Mouse (Mus musculus) midbrain, postnatal 0 days (tissue): ENCODE results near the gene Gle1. TPM values are rescaled to one million over a fixed set of nuclear protein-coding genes. Genes with fewer than 3 reads are reported as not detected.
A peak's percentile ranks its signal among the peaks of the same experiment; 100 is the strongest.
"Not testable (repeated sequence)": the region's sequence is repeated elsewhere in the genome, so short reads cannot be mapped to it uniquely, and the experiment has no call there.

Experiments
- ATAC-seq: fragments of 200-750 bp; cut with Nextera tagmentation; 2 replicates; pipeline ENCODE4 v1.8.0; 2017; ENCODE audit warnings: moderate number of reproducible peaks, mild to moderate bottlenecking, moderate TSS enrichment, moderate library complexity; ENCODE audit not compliant: low FRiP score
- DNase-seq: peaks from one replicate; pipeline ENCODE4 v3.0.0-alpha.2; 2015; ENCODE audit warnings: low spot score
- H3K27ac ChIP-seq: fragments of 300-500 bp; sonication (generic); 2 replicates; pipeline ENCODE4 v1.5.1; 2014; ENCODE audit warnings: low read depth, mild to moderate bottlenecking, low read length, mixed read lengths
- H3K27me3 ChIP-seq: fragments of 300-500 bp; sonication (generic); 2 replicates; pipeline ENCODE4 v1.6.1; 2014; ENCODE audit warnings: low read length, control low read depth, mixed read lengths; ENCODE audit not compliant: insufficient read depth
- H3K36me3 ChIP-seq: fragments of 300-500 bp; sonication (generic); 2 replicates; pipeline ENCODE4 v1.6.1; 2014; ENCODE audit warnings: low read length, control low read depth, mixed read lengths; ENCODE audit not compliant: insufficient read depth
- H3K4me1 ChIP-seq: fragments of 300-500 bp; sonication (generic); 2 replicates; pipeline ENCODE4 v1.6.1; 2014; ENCODE audit warnings: mild to moderate bottlenecking, control low read depth, antibody characterized with exemption, low read length, mixed read lengths; ENCODE audit not compliant: insufficient read depth
- H3K4me2 ChIP-seq: fragments of 300-500 bp; sonication (generic); 2 replicates; pipeline ENCODE4 v1.6.1; 2014; ENCODE audit warnings: low read depth, mild to moderate bottlenecking, low read length, mixed read lengths; ENCODE audit not compliant: poor library complexity, severe bottlenecking
- H3K4me3 ChIP-seq: fragments of 300-500 bp; sonication (generic); 2 replicates; pipeline ENCODE4 v1.5.1; 2014; ENCODE audit warnings: low read depth, mild to moderate bottlenecking, low read length, moderate library complexity
- H3K9ac ChIP-seq: fragments of 300-500 bp; sonication (generic); replicated peaks from 2 replicates; pipeline ENCODE4 v1.6.1; 2014; ENCODE audit warnings: mild to moderate bottlenecking, low read length, moderate library complexity, mixed read lengths; ENCODE audit not compliant: poor library complexity, severe bottlenecking
- H3K9me3 ChIP-seq: fragments of 300-500 bp; sonication (generic); 2 replicates; pipeline ENCODE4 v1.6.1; 2016; ENCODE audit warnings: low read length, control low read depth
- CTCF ChIP-seq: IDR thresholded peaks from 2 replicates; pipeline ENCODE4 v1.5.1; 2016; ENCODE audit warnings: antibody characterized with exemption, mild to moderate bottlenecking
- WGBS: fragments of 180-500 bp; shearing (Covaris S2); extraction: QIAGEN DNeasy Blood & Tissue Kit; methylation state at CpG from one replicate; pipeline ENCODE4 v1.1.7; 2014; 5-methylcytosine and 5-hydroxymethylcytosine counted together
- polyA plus RNA-seq: library from polyadenylated mRNA; unstranded; fragments of >200 nt; fragmentation: Nextera tagmentation; extraction: Ambion mirVana; gene quantifications from 2 replicates; pipeline ENCODE4 v1.2.1, GENCODE M21; 2015
- total RNA-seq: library from RNA; depleted of rRNA; stranded (reverse); fragments of >200 nt; gene quantifications from 2 replicates; pipeline ENCODE4 v1.2.3, GENCODE M21; 2014; rRNA removed

The Gle1 gene
- total RNA-seq (37.7 and 45.5 TPM in 2 replicates), polyA plus RNA-seq (55.0 and 56.0 TPM in 2 replicates)

DNA sequence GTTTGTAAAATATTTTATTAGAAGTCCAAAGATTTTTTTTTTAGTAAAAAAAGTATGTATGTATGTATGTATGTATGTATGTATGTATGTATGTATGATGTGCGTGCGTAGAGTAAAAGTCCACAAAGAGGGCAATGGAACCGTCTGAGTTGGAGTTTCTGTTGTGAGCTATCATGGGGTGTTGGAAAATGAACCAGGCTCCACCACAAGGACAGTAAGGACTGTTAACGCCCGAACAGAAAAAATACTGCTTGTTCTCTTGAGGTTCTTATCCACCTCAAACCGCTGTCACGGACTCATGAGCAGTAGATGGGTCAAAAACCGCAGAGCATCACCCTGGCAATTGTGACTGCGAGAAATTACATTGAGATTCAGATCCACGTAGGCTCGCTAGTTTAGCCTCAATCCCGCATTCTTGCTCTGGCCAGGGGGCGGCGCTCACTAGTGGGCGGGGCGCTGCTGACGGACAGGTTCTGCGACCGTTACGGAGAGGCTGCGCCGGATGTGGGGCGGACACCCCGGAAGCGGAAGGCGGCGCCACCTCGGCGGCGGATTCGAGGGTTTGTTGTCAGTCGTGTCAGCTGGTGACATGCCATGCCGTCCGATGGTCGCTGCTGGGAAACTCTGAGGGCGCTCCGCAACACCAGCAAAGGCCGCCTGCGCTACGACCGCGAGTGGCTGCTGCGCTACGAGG lies at the start of gene Gle1:
TSS of gene Gle1 (plus strand) at position 521 of the 694 bp plus-strand sequence.
- H3K9me3 ChIP-seq: no peaks in the 10 kb centered on the region
- ATAC-seq: peak; percentile 96
- no peaks in the 10 kb centered on the region for H3K4me1 ChIP-seq
- H3K27ac ChIP-seq: peak within 1 kb of the TSS; percentile 85
- H3K27me3 ChIP-seq: no peaks in the 10 kb centered on the region
- peak; percentile 83 for TF ChIP-seq CTCF
- peak within 1 kb of the TSS; percentile 86 for H3K4me3 ChIP-seq
- H3K4me2 ChIP-seq: peak within 1 kb of the TSS; percentile 63
- peak within 1 kb of the TSS; percentile 52 for H3K9ac ChIP-seq
- DNase-seq: peak; percentile 96
- peaks cover 27% of the 10 kb centered on the region for H3K36me3 ChIP-seq
- WGBS: 3% methylated on average over 42 of the region's 44 CpGs

GRCm38 (mm10) chr2:29886659-29887292 lies 48.5 kb upstream of the Gle1 start:
- not testable (repeated sequence) for H3K36me3 ChIP-seq, H3K4me1 ChIP-seq, H3K27ac ChIP-seq, DNase-seq, H3K4me3 ChIP-seq, H3K9ac ChIP-seq, H3K9me3 ChIP-seq, H3K4me2 ChIP-seq, H3K27me3 ChIP-seq, ATAC-seq
- WGBS: 83% methylated on average over 9 of the region's 9 CpGs

- peak; percentile 99 for DNase-seq
- 1% methylated on average over 54 of the region's 70 CpGs for WGBS
- H3K4me3 ChIP-seq: peak within 1 kb of the TSS; percentile 99
- H3K4me2 ChIP-seq: peak within 1 kb of the TSS; percentile 84
- peak within 1 kb of the TSS; percentile 91 for H3K27ac ChIP-seq
- H3K36me3 ChIP-seq: peaks cover 19% of the 10 kb centered on the region
- no peak; the same call in 1 of the 2 replicates for TF ChIP-seq CTCF
- H3K9ac ChIP-seq: peak within 1 kb of the TSS; percentile 98
- peaks cover 5% of the 10 kb centered on the region; the same call in 1 of the 2 replicates for H3K4me1 ChIP-seq
- no peaks in the 10 kb centered on the region for H3K9me3 ChIP-seq
- ATAC-seq: peak; percentile 92
- H3K27me3 ChIP-seq: no peaks in the 10 kb centered on the region
Measured at GRCm38 (mm10) chr2:29889066-29889944, 45.9 kb upstream of the Gle1 start, which contains the start of gene Odf2. Odf2 (plus strand) TSS chr2:29889221.

DNA sequence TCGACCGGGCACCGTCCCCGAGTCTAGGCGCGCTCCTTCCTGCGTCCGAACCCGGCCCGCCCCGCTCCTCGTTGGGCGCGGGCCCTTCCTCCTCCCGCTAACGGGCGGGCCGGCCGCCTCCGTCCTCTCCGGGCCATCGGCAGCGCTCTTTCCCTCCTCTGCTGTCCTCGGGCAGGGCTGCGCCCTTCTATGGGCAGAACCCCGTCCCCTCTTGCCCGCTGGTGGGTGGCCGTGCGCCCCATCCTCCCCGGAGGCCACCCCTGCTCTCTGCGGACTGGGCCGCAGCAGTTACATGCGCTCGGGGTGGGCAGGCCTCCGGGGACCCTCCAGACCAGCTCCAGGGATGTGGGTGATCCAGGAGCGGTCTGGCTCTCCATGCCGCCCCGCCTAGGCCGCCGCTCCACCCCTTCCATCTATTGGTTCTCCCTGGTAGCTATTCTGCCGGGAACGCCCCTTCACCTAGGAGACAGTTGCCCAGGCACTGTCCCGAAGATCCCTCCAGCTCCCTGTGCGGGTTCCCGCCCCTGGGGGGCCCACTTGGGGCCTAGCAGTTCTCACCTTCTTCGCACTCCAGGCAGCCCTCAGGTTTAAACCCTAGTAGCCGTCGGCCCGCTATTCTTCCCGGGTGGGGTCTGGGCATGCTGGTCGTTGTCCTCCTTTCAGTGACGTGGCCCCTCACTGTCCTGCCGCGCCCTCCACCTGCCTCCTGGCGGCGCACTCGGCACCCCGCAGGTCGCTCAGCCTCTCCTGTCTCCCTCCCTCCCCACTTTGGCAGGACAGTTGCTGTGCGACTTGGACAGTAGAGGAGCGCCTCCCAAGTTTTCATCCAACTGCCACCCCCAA lies 45.0 kb upstream of the Gle1 start:
- Histone ChIP-seq H3K27ac (peak overlapping the region; percentile 91), H3K27me3 (no peaks in the 10 kb centered on the region), H3K9me3 (no peaks in the 10 kb centered on the region), H3K4me2 (peak overlapping the region; percentile 84), H3K4me3 (peak overlapping the region; percentile 99), H3K9ac (peak overlapping the region; percentile 98), H3K36me3 (peaks cover 25% of the 10 kb centered on the region), H3K4me1 (peaks cover 5% of the 10 kb centered on the region; the same call in 1 of the 2 replicates)
- peak; percentile 84 for ATAC-seq
- TF ChIP-seq CTCF: peak; percentile 62
- DNase-seq: peak; percentile 86
- WGBS: under 1% methylated on average over 59 of the region's 61 CpGs

DNA sequence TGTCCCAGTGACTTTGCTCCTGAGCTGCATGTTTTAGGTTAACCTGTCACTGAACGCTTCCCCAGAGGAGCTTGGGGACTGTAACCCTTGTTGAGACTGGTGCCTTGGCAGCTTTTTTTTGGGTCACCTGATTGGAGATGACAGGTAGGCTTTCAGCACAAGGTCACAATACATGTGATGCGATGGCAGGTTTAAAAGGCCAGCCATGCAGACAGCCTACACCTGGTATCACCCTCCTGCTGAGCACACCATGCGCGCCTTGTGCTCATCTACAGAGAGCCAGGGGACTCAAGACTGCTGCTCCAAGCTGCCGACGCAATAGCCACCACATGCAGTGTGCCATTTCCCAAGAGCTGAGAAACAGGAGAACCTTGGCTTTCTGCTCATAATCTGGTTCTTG lies 43.5 kb upstream of the Gle1 start:
- DNase-seq (no peak), ATAC-seq (no peak)
- Histone ChIP-seq H3K36me3 (peaks cover 34% of the 10 kb centered on the region), H3K27ac (no peak overlapping the region), H3K27me3 (no peaks in the 10 kb centered on the region), H3K4me3 (no peak overlapping the region), H3K9ac (no peak overlapping the region), H3K4me1 (peaks cover 5% of the 10 kb centered on the region; the same call in 1 of the 2 replicates), H3K4me2 (no peak overlapping the region), H3K9me3 (no peaks in the 10 kb centered on the region)
- TF ChIP-seq CTCF: no peak
- WGBS: 89% methylated on average over 6 of the region's 6 CpGs
